Comparison of ENCODE assay signal across 8 mouse cellular contexts in genomic region chr3:41563211-41563931, GRCm38 (mm10). TPM values are rescaled to one million over a fixed set of nuclear protein-coding genes. Genes with fewer than 3 reads are reported as not detected.
DNase-seq lines count a peak whose midpoint lies in the region; ATAC-seq lines count a peak whose summit lies in the region.

No protein-coding gene starts in this region.

- peak overlapping the region; percentile 91 for H3K27ac ChIP-seq in hindbrain, embryonic 14.5 days

- ATAC-seq in hindbrain, embryonic 14.5 days (ENCODE audit: low FRiP score): peak; percentile 67

- peak overlapping the region; percentile 86 for H3K4me3 ChIP-seq in hindbrain, embryonic 14.5 days (replicated peaks; ENCODE audit: low read length)

- no peaks in the 10 kb centered on the region for H3K9me3 ChIP-seq in hindbrain, embryonic 14.5 days (ENCODE audit: control insufficient read depth, low read length)

- under 1% methylated on average over 63 of the region's 81 CpGs for WGBS in hindbrain, embryonic 14.5 days

- H3K9ac ChIP-seq in hindbrain, embryonic 14.5 days: peak overlapping the region; percentile 85

- DNase-seq in NIH3T3 (ENCODE audit: low read depth): peak; percentile 86
- peak; percentile 77 to 80 for DNase-seq in cerebellum, postnatal 14 days
- DNase-seq in frontal cortex, postnatal 25 days (ENCODE audit: low spot score in 2 of 2): peak; percentile 52 to 64
- DNase-seq in hindbrain, embryonic 14.5 days (ENCODE audit: low spot score): peak; percentile 73
- DNase-seq in layer of hippocampus, postnatal 36 days: peak; percentile 64 to 81
- peak; percentile 85 for DNase-seq in lung, postnatal 36 days
- DNase-seq in retina, postnatal 1 day: peak; percentile 90
- DNase-seq in thymus, postnatal 4 days: peak; percentile 90

- H3K4me2 ChIP-seq in hindbrain, embryonic 14.5 days (replicated peaks): peak overlapping the region; percentile 95

- H3K36me3 ChIP-seq in hindbrain, embryonic 14.5 days (replicated peaks; ENCODE audit: control insufficient read depth, insufficient read depth): no peaks in the 10 kb centered on the region

- no peaks in the 10 kb centered on the region for H3K27me3 ChIP-seq in hindbrain, embryonic 14.5 days (ENCODE audit: control insufficient read depth, insufficient read depth, low read length)

- peaks cover 12% of the 10 kb centered on the region for H3K4me1 ChIP-seq in hindbrain, embryonic 14.5 days (replicated peaks; ENCODE audit: control insufficient read depth, insufficient read depth, low read length)

RNA-seq across cellular contexts. Expression of gene Jade1, which starts 7.8 kb away (rescaled TPM):
- polyA plus RNA-seq in hindbrain, embryonic 14.5 days (2014; fragmentation: Nextera tagmentation; extraction: Ambion mirVana): 13.3 and 16.6 TPM in 2 replicates
- 10 to 100 TPM; 26.5 to 29.1 TPM for total RNA-seq in layer of hippocampus, postnatal 36 days (2021)

Comparison
In these comparisons a context has a peak if more than half of its experiments do, and no peak if none do; other contexts are left out.
1. Peak in every context shown above with its lines: DNase-seq, ATAC-seq, H3K4me3 ChIP-seq and H3K27ac ChIP-seq.